Mouse (Mus musculus): ENCODE measurements around the gene Fat3. TPM values are rescaled to one million over a fixed set of nuclear protein-coding genes. Genes with fewer than 3 reads are reported as not detected.

Gene Fat3
- total RNA-seq, 2 experiments from 2014 or later, result 39.2 to 43.5 TPM

DNA sequence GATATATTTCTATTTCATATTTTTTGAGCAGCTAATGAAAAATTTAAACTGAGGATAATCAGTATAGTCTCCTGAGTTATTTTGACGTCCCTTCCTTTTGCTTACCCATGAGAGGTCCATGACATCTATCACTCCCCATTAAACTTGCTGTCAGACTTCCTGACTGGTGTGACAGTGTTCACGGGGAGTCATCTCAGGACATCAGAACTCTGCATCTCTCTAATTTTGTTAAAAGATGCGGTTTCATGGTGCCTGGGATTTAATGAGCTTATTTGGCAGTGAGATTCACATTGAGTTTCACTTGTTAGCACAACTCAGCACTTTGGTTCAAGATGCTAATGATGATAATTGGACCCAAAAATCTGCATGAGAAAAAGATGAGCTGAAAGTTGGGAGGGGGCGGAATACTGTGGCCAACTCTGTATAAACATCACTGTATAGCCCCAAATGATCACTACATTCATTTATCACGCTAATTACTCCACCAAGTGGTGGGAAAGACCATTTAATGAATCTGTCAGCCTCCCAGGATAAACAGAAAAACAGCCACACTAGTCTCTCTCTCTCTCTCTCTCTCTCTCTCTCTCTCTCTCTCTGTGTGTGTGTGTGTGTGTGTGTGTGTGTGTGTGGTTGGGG lies 545.8 kb downstream of the Fat3 start:
- no peak for DNase-seq (ENCODE audit: low spot score in 2 of 2)

DNA sequence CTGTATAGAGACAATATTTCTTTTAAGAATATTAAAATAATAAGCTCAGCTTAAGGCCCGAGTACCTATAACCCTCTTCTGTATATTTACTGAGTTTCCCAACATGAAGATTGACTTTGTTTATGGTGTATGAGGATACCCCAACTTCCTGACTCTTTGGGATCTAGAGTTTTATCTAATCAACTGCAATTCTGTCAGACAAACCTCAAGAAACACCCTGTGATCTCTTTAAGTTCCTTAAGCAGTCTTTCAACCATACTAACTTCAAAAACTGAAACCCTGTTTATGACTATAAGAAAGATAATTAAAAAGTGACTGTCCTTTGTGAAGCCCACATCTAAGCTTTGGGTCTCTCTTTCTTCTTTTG lies 546.8 kb downstream of the Fat3 start:
- no peak for DNase-seq (ENCODE audit: low spot score in 2 of 2)

DNA sequence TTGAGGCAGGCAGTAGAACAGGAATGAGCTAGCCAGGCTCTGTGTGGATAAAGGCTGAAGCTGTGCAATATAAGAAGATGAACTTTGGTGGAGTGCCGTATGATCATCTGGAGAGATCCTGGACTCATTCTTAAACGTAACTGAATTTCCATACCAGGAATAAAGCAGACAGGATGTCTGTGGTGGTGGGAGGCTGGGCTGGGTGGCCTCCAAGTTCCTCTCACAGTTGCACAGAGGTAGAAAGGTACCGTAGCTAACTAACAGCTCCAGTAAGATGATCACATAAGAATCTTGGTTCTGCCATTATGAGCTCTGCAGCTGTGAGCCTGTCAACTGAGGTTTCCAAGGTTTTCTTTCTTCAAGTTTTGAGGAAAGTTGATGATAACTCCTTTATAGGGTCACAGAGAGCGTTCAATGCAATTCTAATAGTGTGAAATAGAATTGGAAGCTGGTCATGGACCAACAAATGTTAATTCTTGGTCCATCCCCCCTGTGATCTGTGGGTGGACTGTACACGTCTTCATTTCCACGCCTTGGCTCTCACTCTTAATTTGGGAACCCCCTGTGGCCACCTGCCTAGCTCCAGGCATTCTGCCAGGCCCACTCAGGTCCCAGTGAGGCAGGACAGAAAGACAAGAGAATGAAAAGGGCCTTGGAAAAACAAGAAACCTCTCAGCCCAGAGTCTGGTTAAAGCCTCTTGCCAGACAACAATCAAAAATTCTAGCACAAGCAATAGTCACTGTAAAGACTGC lies 547.3 kb downstream of the Fat3 start:
- no peak for DNase-seq (ENCODE audit: low spot score in 2 of 2)

DNA sequence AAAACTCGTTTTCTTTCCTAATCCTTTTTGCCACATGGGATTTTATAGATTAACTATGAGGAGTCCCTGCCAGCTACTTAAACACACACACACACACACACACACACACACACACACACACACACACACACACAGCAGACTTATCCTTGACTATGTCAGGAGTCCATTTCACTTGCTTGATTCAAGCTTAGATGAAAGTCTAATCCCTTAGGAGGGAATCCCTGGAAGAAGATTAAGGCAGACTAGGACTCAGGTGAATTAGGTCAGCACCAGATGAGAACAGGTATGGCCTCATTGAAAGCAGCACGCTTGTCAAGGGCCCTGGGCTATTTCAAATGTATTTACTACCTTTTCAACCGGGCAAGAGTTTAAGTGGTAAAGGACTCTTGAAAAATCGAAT lies 553.0 kb downstream of the Fat3 start:
- DNase-seq (ENCODE audit: low spot score in 2 of 2), result no peak

DNA sequence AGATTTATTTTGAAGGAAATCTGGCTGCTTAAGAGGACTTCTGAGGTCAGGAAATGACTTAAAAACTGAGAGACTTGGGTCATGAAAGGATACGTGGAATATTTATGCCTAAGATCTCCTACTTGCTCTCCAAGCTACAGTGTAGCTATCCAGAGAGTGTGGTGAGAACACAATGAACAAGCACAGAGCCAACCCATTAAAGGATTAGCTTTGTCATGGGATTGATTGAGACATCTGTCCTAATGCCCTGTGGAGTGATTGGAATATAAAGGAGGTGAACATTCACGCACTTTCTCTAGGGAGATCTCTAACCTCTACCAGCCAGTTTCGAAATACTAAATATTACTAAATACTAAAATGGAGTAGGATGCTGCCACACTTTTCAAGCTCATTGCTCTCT lies 556.9 kb downstream of the Fat3 start:
- no peak for DNase-seq (ENCODE audit: low spot score in 2 of 2)

DNA sequence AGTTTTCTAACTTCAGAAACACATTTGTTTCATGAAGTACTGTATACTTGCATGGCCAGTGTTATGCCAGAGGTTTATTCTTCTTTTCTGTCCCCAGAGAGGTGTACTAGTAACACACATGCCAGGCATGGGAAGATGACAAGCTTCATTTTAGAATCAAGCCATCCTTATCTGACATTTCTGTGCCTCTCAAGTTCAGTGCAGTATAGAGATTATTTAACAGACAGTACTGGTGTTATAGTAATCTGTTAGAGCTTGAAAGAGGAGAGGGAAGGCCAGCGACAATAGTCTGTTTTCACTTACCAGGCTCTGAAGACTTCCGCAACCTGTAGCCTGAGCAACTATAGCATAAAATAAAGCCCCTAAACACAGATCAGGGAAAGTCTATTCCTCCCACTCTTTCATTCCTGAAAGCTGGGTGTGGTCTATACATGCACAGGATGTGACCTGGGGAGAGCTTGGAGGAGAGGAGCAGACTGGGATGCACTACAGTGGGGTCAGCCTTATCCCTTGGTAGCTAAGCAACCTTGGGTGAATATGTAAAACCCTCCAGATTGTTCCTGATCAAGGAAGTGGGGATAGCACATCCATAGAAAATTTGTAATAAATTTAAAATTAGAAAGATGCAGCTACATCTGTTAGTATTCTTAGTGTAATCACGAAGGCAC lies 557.5 kb downstream of the Fat3 start:
- no peak for DNase-seq (ENCODE audit: low spot score in 2 of 2)

DNA sequence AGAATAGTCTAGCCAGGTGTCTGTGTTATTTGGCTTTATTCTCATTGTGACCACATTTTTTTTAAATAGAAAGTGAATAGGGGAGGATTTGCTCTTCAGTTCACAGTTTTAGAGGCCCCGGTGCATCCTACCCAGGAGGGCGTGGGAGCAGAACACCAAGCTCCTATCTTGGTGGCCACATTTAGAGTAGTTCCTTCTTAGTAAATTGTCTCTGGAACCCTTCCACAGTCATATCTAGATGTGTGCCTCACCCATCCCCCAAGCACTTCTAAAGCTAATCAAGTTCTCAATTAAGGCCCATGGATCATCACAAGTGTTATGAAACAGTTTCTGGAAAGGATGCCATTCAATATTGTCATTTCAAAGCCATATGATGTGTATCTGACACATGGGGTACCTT lies 559.3 kb downstream of the Fat3 start:
- no peak for DNase-seq (ENCODE audit: low spot score in 2 of 2)

DNA sequence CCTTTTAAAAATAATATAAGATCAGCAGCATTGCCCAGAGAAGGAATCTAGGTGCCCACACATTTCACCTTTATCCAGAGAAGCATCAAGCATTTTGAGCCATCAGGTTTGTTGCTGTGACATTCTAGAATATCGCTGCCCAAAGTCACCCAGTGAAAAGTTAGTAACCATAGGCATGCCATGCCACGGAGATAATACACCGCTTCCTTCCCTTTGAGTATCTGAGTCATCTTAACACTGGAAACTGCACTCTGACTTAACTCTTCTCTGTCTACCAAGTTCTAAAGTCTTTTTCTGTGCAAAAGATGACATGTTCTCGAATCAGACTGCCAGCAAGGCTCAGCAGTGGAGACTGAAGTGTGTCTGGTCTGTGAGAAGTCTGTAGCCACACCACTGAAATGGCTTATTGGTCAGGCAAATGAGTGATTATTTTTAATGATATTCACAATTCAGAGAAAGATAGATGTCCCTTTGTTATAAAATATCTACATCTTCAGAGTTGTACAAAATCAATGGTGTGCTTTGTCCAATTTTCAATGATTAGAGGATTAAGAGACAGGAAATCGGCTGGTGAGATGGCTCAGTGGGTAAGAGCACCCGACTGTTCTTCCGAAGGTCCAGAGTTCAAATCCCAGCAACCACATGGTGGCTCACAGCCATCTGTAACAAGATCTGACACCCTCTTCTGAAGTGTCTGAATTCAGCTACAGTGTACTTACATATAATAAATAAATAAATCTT lies 560.0 kb downstream of the Fat3 start:
- DNase-seq (ENCODE audit: low spot score in 2 of 2), result no peak

DNA sequence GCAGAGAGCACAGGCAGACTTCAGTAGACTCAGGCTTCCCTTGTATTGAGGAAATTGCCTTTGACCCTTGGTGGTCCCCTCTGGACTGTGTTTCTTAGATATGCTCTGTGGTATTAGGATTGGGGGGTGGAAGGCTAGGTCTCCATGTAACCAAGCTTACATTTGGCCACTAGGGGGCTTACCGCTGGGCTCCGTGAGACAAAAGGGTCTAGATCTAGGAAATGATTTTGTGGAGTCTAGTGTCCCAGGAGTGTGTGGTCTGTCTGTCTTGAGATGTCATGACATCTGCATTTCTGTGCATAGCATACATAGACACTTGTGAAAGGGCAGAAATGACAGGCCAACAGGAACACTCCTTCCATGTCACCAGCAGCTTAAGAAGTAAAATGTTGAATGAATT lies 561.5 kb downstream of the Fat3 start:
- DNase-seq (ENCODE audit: low spot score in 2 of 2), result no peak

DNA sequence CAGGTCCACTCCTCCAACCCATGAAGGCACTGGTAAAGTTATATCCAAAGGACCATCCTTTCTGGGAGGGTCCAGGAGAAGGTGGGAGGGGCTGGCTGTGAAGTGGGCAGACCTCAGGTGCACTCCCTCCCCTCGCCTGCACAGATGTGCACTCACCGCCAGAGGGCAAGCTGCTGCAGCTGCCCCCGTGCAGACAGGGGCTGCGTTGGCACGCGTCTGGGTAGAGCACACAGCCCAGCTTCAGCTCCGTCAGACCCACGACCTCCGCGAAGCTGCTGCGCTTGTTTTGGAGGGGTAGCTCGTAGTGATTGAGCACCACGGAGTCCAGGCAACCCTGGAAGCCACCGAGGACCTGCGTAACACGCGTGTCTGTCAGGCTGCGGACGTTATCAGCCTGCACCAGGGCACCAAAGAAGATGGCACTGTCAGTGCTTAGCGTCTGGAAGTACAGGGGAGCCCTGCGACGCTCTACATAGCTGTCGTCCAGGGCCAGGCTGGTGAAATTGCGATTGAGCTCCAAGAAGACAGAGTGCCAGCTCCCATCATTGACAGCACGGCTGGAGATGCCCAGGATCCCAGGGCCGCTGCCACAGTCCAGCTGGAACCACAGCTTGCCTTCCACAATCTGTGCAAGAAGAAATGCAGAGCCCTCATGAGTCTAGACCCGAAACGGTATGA lies 563.1 kb downstream of the Fat3 start:
- peak; percentile 20 to 43 for DNase-seq (ENCODE audit: low spot score in 2 of 2)

DNA sequence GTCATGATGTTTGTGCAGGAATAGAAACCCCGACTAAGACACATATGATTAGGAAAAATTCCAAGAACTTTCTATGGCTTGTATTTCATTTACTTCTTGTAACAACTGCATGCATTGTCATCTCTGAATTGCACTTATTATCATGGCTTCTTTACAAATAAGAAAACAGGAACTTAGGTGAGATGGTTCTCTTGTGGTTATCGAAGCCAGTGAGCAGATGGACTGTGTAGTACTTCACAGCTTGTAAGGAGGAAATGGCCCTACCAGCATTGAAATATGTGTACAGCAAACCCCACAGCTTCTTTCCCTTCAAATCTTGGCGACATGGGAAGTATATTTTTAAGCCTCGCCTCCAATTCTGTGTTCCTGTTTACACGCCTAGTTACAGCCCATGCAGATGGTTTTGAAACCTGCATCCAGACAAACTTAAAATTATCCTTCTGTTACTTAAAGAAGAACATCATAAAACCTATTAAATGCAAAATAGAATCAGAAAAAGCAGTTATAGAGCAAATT lies 570.1 kb downstream of the Fat3 start:
- no peak for DNase-seq (ENCODE audit: low spot score in 2 of 2)

DNA sequence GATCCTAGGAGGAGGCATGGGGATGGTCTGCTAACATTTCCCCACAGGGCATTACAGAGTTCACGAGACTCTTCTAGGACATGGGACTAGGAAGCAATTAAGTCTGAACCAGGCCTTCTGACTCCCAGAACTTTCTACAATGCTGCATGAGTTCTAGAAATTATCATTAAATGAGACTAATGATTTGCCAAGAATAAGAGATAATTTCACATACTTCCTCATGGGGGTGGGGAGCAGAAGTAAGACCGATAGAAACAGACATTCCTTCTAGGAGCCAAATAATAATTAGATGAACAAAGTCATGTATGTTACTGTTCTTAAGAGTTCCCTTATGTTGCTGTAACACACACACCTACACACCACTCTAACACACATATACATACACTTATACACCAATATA lies 572.8 kb downstream of the Fat3 start:
- DNase-seq (ENCODE audit: low spot score in 2 of 2), result no peak

DNA sequence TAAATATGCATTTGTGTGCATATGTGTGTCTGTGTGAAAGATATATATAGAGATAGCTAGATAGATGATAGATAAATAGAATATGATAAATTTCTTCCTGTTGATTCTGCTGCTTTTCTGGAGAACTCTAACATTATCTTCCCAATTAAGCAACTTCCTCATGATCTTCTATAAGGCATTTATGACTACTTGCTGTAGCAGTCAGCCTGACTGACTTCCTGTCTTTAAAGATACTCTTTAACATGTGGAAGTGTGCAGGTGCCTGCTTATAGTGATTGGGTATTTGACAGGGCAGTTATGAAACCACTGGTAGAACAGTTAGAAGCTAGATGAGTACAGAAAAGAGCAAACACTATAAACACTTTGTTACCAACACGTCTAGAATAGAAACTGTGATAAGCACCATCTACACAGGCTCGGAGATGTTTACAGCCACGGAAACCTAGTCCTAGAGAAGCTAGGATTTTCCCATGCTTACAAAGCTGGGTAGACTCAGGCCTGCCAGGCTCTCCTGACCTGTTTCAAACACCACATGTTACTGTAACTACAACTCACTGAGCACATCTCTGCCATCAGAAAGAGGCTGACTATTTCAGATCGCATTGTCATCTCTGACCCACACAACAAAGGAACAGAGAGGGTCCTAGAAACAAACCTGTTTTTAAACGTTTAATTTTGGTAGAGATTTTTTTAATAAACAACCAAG lies 573.6 kb downstream of the Fat3 start:
- no peak for DNase-seq (ENCODE audit: low spot score in 2 of 2)

DNA sequence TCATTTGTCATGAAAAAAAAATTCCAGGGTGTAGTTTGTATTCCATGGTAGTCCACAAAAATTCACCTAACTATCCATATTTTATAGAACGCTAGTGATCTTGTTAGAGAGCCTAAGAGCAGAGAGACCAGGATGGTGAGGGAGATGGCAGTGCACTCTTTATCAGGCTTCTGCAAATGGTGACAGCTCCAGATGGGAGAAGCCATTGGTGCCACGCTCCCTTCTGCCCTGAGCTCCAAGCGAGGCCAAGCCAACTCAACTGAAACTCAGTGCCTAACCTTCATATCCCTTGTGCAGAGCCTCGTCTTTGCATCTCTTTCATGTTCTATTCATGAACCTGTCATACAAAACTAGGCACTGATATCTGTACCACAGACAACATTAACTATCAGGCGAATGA lies 575.8 kb downstream of the Fat3 start:
- no peak for DNase-seq (ENCODE audit: low spot score in 2 of 2)

DNA sequence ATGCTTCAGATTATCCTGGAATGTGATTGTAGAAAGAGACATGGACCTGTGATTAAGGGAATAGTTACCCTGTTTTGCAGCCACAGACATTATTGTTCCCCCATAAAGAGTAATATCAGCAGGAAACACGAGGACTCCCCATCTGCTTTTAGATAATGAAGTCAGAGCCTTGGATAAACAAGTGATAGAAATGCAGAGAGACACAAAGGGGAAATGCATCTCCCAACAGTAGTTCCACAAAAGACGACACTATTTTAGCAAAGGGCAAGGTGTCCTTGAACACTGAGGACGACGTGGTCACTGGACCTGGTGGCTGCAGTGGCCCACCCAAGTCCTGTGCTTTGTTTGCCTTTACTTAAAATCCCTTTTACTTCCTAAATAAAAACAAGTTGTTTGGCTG lies 580.8 kb downstream of the Fat3 start:
- DNase-seq (ENCODE audit: low spot score in 2 of 2), result no peak

DNA sequence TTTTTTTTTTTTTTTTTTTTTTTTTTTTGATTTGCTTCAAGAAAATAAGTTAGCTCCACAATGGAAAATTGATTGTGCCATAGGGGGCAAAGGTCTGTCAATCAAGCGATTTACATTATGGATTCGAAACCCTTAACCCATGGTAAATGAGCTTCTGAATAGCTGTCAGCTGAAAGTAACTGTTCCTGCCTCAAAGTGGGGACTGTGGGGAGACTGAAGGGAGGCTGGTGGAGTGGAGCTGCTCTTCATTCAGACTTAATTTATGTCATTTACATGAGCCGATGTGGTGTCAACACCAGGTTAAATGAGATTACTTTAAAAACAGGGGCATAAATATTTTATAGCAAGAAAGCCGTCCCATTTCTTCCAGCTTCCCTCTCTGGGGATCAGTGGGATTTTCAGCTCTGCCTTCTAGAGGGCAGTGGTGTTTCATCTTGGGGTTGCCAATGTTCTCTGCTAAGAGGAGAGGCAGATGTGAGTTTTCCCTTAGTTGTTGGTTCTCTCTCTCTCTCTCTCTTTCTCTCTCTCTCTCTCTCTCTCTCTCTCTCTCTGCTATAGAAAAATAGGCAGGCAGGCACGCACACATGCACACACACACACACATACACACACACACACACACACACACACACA lies 581.6 kb downstream of the Fat3 start:
- no peak for DNase-seq (ENCODE audit: low spot score in 2 of 2)

DNA sequence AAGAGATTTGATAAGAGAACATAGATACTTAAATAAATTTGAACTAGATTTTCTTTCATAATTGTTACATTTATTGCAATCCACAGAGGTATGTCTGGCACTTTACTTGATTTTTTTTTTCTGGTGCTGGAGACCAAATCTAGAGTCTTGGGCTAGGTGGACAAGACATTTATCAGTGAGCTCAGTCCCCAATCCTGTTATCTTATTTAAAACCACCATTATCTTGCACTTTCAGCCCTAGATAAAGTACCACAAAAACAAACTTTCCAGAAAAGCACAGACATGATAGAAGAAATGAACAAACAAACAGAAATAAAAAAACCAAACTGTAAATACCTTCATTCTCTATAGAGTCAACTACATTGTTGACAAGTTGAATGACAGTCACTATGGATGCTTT lies 584.5 kb downstream of the Fat3 start:
- no peak for DNase-seq (ENCODE audit: low spot score in 2 of 2)

DNA sequence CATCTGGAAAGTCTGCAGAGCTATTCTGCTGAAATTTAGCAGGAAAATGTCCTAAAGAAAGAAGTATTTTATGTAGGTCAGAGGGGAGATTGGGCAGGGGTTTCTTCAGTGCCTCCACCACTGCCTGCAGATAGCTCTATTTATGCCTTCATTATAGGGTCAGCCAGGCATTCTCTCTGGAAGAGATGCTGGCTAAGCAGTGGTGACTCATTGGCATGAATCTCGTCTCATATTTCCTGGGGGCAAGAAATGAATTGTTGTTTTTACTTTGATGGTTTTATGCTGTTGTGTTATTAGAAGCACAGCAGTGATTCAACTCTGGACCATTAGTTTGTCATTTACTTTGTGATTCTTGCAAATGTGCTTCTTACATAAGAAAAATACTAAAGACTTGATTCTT lies 588.4 kb downstream of the Fat3 start:
- no peak for DNase-seq (ENCODE audit: low spot score in 2 of 2)

DNA sequence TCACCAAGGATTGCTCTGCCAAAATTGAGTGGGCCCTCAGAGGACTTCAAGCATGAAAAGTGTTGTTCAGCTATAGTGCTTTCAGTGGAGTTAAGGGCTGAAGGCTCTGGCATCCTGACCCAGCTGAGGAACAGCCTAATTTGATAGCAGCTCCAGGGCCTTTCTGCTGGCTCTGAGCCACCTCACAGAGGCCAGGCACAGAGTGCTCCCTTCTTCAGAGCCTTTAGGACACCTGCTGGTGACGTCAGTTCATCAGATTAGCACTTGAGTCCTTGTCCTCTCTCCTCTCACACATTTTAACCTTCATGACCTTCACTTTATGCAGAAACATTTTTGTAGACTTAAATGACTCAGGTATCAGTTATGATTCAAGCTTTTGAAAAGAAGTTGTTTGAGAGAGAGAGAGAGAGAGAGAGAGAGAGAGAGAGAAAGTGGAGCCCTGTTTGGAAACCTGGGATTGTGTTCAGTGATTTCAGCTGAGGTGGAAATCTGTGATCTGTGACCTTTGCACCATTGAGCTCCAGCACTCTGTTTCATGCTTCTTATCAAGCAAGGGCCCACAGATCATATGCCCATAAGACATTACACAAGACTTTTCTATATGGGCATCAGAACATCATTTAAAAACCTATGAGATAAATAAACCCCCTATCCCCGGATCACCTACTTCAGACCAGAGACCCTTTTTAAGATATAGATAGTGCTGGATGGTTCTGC lies 591.5 kb downstream of the Fat3 start:
- no peak for DNase-seq (ENCODE audit: low spot score in 2 of 2)

All from layer of hippocampus, postnatal 10 days (tissue).